Mouse (Mus musculus): ENCODE measurements at regions not wholly inside any gene's neighbourhood (a gene's known extent, or its start where the extent isn't known, plus 50 kb on each side); places are given as distances from the start of the nearest gene placed in this dataset.

GRCm38 (mm10) chr4:68536254-68536653 lies 417.9 kb downstream of the Brinp1 start:
- no peak for ATAC-seq (ENCODE audit: low FRiP score)
- no peak overlapping the region for H3K4me3 ChIP-seq
- H3K27me3 ChIP-seq: no peaks in the 10 kb centered on the region
- H3K27ac ChIP-seq: no peak overlapping the region
- no peaks in the 10 kb centered on the region for H3K36me3 ChIP-seq
- no peak overlapping the region for H3K9ac ChIP-seq
- 69% methylated on average over 3 of the region's 3 CpGs for WGBS
- H3K4me1 ChIP-seq: no peaks in the 10 kb centered on the region
- H3K4me2 ChIP-seq (replicated peaks): no peak overlapping the region
- H3K9me3 ChIP-seq (replicated peaks): no peaks in the 10 kb centered on the region

GRCm38 (mm10) chr4:68535815-68536214 lies 418.4 kb downstream of the Brinp1 start:
- Histone ChIP-seq H3K9me3 (replicated peaks) (no peaks in the 10 kb centered on the region), H3K4me2 (replicated peaks) (no peak overlapping the region), H3K27ac (no peak overlapping the region), H3K4me1 (no peaks in the 10 kb centered on the region), H3K4me3 (no peak overlapping the region), H3K36me3 (no peaks in the 10 kb centered on the region), H3K9ac (no peak overlapping the region), H3K27me3 (no peaks in the 10 kb centered on the region)
- ATAC-seq (ENCODE audit: low FRiP score): no peak
- WGBS: 79% methylated on average over 1 of the region's 1 CpGs

- Histone ChIP-seq H3K4me2 (replicated peaks) (no peak overlapping the region), H3K4me1 (no peaks in the 10 kb centered on the region), H3K27ac (no peak overlapping the region), H3K9me3 (replicated peaks) (no peaks in the 10 kb centered on the region), H3K9ac (no peak overlapping the region), H3K4me3 (no peak overlapping the region), H3K36me3 (no peaks in the 10 kb centered on the region), H3K27me3 (no peaks in the 10 kb centered on the region)
- WGBS: 82% methylated on average over 3 of the region's 3 CpGs
- ATAC-seq (ENCODE audit: low FRiP score): no peak
These were observed 422.1 kb downstream of the Brinp1 start for GRCm38 (mm10) chr4:68532056-68532455.

- H3K36me3 ChIP-seq: no peaks in the 10 kb centered on the region
- no peak overlapping the region for H3K9ac ChIP-seq
- no peaks in the 10 kb centered on the region for H3K27me3 ChIP-seq
- H3K9me3 ChIP-seq (replicated peaks): no peaks in the 10 kb centered on the region
- H3K4me3 ChIP-seq: no peak overlapping the region
- peak; percentile 89 for ATAC-seq (ENCODE audit: low FRiP score)
- 0 out of 2 replicates have a peak, but pooled peaks cover 3% of the 10 kb centered on the region for H3K4me1 ChIP-seq
- 39% methylated on average over 4 of the region's 4 CpGs for WGBS
- H3K4me2 ChIP-seq (replicated peaks): no peak overlapping the region
- H3K27ac ChIP-seq: no peak overlapping the region
These were observed 466.2 kb downstream of the Brinp1 start for GRCm38 (mm10) chr4:68487993-68488392.

- H3K27me3 ChIP-seq: no peaks in the 10 kb centered on the region
- ATAC-seq (ENCODE audit: low FRiP score): no peak
- H3K4me3 ChIP-seq: no peak overlapping the region
- 66% methylated on average over 1 of the region's 1 CpGs for WGBS
- no peak overlapping the region for H3K27ac ChIP-seq
- no peaks in the 10 kb centered on the region for H3K9me3 ChIP-seq (replicated peaks)
- H3K4me2 ChIP-seq (replicated peaks): no peak overlapping the region
- no peak overlapping the region for H3K9ac ChIP-seq
- H3K36me3 ChIP-seq: no peaks in the 10 kb centered on the region
- H3K4me1 ChIP-seq: 0 out of 2 replicates have a peak, but pooled peaks cover 3% of the 10 kb centered on the region
These were observed 467.3 kb downstream of the Brinp1 start for GRCm38 (mm10) chr4:68486876-68487275.

- H3K4me1 ChIP-seq: no peaks in the 10 kb centered on the region
- no peak overlapping the region for H3K27ac ChIP-seq
- H3K4me3 ChIP-seq: no peak overlapping the region
- H3K9ac ChIP-seq: no peak overlapping the region
- no peak for ATAC-seq (ENCODE audit: low FRiP score)
- no peaks in the 10 kb centered on the region for H3K36me3 ChIP-seq
- H3K9me3 ChIP-seq (replicated peaks): no peaks in the 10 kb centered on the region
- H3K27me3 ChIP-seq: no peaks in the 10 kb centered on the region
- no peak overlapping the region for H3K4me2 ChIP-seq (replicated peaks)
These were observed 492.4 kb downstream of the Brinp1 start for GRCm38 (mm10) chr4:68461783-68462182.

GRCm38 (mm10) chr4:68416046-68416445 lies 538.2 kb downstream of the Brinp1 start:
- Histone ChIP-seq H3K4me3 (no peak overlapping the region), H3K4me2 (replicated peaks) (no peak overlapping the region), H3K9me3 (replicated peaks) (no peaks in the 10 kb centered on the region), H3K36me3 (no peaks in the 10 kb centered on the region), H3K27me3 (no peaks in the 10 kb centered on the region), H3K9ac (no peak overlapping the region), H3K4me1 (no peaks in the 10 kb centered on the region), H3K27ac (no peak overlapping the region)
- ATAC-seq (ENCODE audit: low FRiP score): no peak

- Histone ChIP-seq H3K9me3 (replicated peaks) (no peaks in the 10 kb centered on the region), H3K27me3 (no peaks in the 10 kb centered on the region), H3K4me1 (no peaks in the 10 kb centered on the region), H3K9ac (no peak overlapping the region), H3K27ac (no peak overlapping the region), H3K4me2 (replicated peaks) (no peak overlapping the region), H3K4me3 (no peak overlapping the region), H3K36me3 (no peaks in the 10 kb centered on the region)
- WGBS: 95% methylated on average over 2 of the region's 2 CpGs
- ATAC-seq (ENCODE audit: low FRiP score): no peak
These were observed 543.4 kb downstream of the Brinp1 start for GRCm38 (mm10) chr4:68410785-68411184.

- Histone ChIP-seq H3K9me3 (replicated peaks) (no peaks in the 10 kb centered on the region), H3K4me1 (no peaks in the 10 kb centered on the region), H3K9ac (no peak overlapping the region), H3K27me3 (no peaks in the 10 kb centered on the region), H3K27ac (no peak overlapping the region), H3K4me2 (replicated peaks) (no peak overlapping the region), H3K4me3 (no peak overlapping the region), H3K36me3 (no peaks in the 10 kb centered on the region)
- ATAC-seq (ENCODE audit: low FRiP score): no peak
- WGBS: 78% methylated on average over 3 of the region's 3 CpGs
These were observed 549.8 kb downstream of the Brinp1 start for GRCm38 (mm10) chr4:68404364-68404763.

GRCm38 (mm10) chr4:68387097-68387496 lies 567.1 kb downstream of the Brinp1 start:
- Histone ChIP-seq H3K4me1 (no peaks in the 10 kb centered on the region), H3K4me2 (replicated peaks) (no peak overlapping the region), H3K36me3 (no peaks in the 10 kb centered on the region), H3K4me3 (no peak overlapping the region), H3K27me3 (no peaks in the 10 kb centered on the region), H3K27ac (no peak overlapping the region), H3K9ac (no peak overlapping the region), H3K9me3 (replicated peaks) (no peaks in the 10 kb centered on the region)
- WGBS: 95% methylated on average over 7 of the region's 7 CpGs
- ATAC-seq (ENCODE audit: low FRiP score): no peak

- 69% methylated on average over 1 of the region's 1 CpGs for WGBS
- no peak overlapping the region for H3K4me3 ChIP-seq
- ATAC-seq (ENCODE audit: low FRiP score): no peak
- H3K9me3 ChIP-seq (replicated peaks): no peaks in the 10 kb centered on the region
- no peak overlapping the region for H3K27ac ChIP-seq
- no peaks in the 10 kb centered on the region for H3K27me3 ChIP-seq
- H3K4me2 ChIP-seq (replicated peaks): no peak overlapping the region
- H3K4me1 ChIP-seq: no peaks in the 10 kb centered on the region
- H3K9ac ChIP-seq: no peak overlapping the region
- no peaks in the 10 kb centered on the region for H3K36me3 ChIP-seq
These were observed 572.2 kb downstream of the Brinp1 start for GRCm38 (mm10) chr4:68382007-68382406.

- WGBS: 80% methylated on average over 2 of the region's 2 CpGs
- H3K27me3 ChIP-seq: no peaks in the 10 kb centered on the region
- no peaks in the 10 kb centered on the region for H3K36me3 ChIP-seq
- no peak for ATAC-seq (ENCODE audit: low FRiP score)
- H3K4me3 ChIP-seq: no peak overlapping the region
- no peak overlapping the region for H3K9ac ChIP-seq
- H3K4me2 ChIP-seq (replicated peaks): no peak overlapping the region
- no peak overlapping the region for H3K27ac ChIP-seq
- H3K4me1 ChIP-seq: no peaks in the 10 kb centered on the region
- no peaks in the 10 kb centered on the region for H3K9me3 ChIP-seq (replicated peaks)
These were observed 586.2 kb downstream of the Brinp1 start for GRCm38 (mm10) chr4:68367983-68368382.

GRCm38 (mm10) chr4:68319575-68319974 lies 634.6 kb downstream of the Brinp1 start:
- Histone ChIP-seq H3K36me3 (no peaks in the 10 kb centered on the region), H3K27ac (no peak overlapping the region), H3K9ac (no peak overlapping the region), H3K4me1 (no peaks in the 10 kb centered on the region), H3K27me3 (no peaks in the 10 kb centered on the region), H3K4me3 (no peak overlapping the region), H3K4me2 (replicated peaks) (no peak overlapping the region), H3K9me3 (replicated peaks) (no peaks in the 10 kb centered on the region)
- 0 out of 2 replicates have a peak, but pooled peaks have one; percentile 35 for ATAC-seq (ENCODE audit: low FRiP score)
- 29% methylated on average over 3 of the region's 3 CpGs for WGBS

- 93% methylated on average over 4 of the region's 4 CpGs for WGBS
- H3K36me3 ChIP-seq: no peaks in the 10 kb centered on the region
- no peaks in the 10 kb centered on the region for H3K27me3 ChIP-seq
- H3K9me3 ChIP-seq (replicated peaks): no peaks in the 10 kb centered on the region
- no peak overlapping the region for H3K27ac ChIP-seq
- H3K4me2 ChIP-seq (replicated peaks): no peak overlapping the region
- H3K4me1 ChIP-seq: no peaks in the 10 kb centered on the region
- ATAC-seq (ENCODE audit: low FRiP score): no peak
- no peak overlapping the region for H3K4me3 ChIP-seq
- H3K9ac ChIP-seq: no peak overlapping the region
These were observed 641.4 kb downstream of the Brinp1 start for GRCm38 (mm10) chr4:68312751-68313150.
